Mouse (Mus musculus): ENCODE measurements around the gene Pde3a.

DNA sequence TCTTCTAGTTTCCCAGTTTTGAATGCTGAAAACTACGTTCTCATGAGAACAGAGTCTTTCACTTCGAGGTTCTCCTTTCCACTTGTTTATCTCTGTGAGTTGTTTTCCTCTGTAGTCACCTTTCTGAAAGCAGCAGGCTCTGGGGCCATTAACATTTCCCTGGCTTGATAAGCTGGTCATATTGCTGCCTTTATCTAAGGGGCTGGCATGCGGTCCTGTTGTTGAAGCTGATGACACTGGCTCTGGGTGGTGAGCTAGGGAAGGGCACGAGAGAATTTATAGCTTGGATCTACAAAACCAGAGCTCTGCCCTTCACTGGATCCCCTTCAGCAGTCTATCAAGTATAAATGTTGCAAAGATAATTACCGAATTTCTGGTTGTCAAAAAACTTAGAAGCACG lies 24.6 kb downstream of the Pde3a start:
- no peak for TF ChIP-seq CTCF (IDR thresholded peaks at IDR 0.05; ENCODE audit: borderline replicate concordance, extremely low read depth, insufficient read depth, insufficient read length)
- TF ChIP-seq POLR2A (IDR thresholded peaks at IDR 0.05; ENCODE audit: borderline replicate concordance, extremely low read depth, insufficient read depth, insufficient read length, poor library complexity, severe bottlenecking): no peak
